Mouse (Mus musculus): ENCODE measurements around the gene Rfng. TPM values are rescaled to one million over a fixed set of nuclear protein-coding genes. Genes with fewer than 3 reads are reported as not detected.
"Not testable (repeated sequence)": the region's sequence is repeated elsewhere in the genome, so short reads cannot be mapped to it uniquely, and the experiment has no call there.

Rfng gene
- 98.9 and 103 TPM in 2 replicates for polyA plus RNA-seq (2012; rRNA removed)

- TF ChIP-seq POLR2A (IDR thresholded peaks at IDR 0.05; ENCODE audit: extremely low read depth, insufficient read depth, low read length) (peak; percentile 34; the same call in 1 of the 2 replicates), CTCF (IDR thresholded peaks at IDR 0.05; ENCODE audit: extremely low read depth, insufficient read depth, low read length) (no peak)
- Histone ChIP-seq H3K4me3 (ENCODE audit: insufficient read depth, low read length) (peak within 1 kb of the TSS; percentile 78), H3K4me1 (ENCODE audit: control insufficient read depth, insufficient read depth, low read length) (peaks cover 3% of the 10 kb centered on the region; the same call in 1 of the 2 replicates), H3K27ac (ENCODE audit: insufficient read depth, low read length) (peak within 1 kb of the TSS; percentile 91)
Observed at GRCm38 (mm10) chr11:120784064-120784791, at the start of gene Rfng, which contains the start of gene Gps1. Gene Rfng (minus strand): TSS chr11:120784207. Gene Gps1 (plus strand): TSS chr11:120784272.

DNA sequence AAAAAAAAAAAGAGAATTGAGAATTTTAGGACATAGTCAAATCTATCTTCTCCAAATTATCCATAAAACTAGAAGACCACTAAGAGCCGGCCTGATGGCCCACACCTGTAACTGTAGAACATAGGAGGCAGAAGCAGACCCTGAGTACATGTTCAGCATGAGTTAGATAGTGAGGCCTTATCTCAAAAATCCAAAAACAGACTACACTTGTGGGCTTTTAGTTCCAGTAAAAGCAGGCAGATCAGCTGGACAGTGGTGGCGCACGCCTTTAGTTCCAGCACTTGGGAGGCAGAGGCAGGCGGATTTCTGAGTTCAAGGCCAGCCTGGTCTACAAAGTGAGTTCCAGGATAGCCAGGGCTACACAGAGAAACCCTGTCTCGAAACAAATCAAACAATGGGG, 49.0 kb upstream of the Rfng start:
- not testable (repeated sequence) for H3K27ac ChIP-seq (ENCODE audit: insufficient read depth, low read length); H3K4me1 ChIP-seq (ENCODE audit: control insufficient read depth, insufficient read depth, low read length)

DNA sequence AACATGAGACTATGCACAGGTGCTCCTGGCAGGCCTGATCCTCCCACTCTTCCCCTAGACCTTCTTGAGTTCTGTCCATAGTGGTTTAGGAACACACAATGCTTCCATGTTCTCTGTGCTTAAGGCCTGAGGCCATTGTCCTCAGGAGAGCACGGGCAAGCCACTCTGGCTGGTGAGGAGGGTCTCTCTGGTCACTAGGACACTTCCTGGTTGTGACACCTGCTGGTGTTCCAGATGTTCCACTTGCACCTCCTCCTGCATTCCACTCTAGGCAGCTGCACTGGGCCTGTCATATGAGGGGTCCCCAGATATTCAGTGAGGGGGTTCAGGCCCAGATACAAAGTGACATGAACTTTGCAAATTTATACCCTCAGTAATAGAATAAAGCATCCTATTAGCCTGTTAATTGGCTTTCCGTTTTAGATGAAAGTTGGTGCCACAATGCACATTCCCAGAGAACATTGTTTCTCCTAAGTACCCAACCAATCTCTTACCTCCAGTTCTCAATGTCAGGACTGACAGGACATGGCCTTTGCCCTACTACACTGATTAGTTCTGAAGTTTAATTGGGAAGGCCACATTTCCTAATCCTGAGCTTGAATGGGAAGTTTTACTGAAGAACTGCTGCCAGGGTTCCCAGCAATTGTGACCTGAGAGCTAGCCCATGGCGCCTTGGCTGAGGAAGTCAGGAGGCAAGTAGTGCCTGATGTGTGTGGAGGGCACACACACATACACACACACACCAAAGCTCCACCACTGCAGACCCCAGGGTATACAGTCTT, 47.8 kb upstream of the Rfng start:
- Histone ChIP-seq H3K27ac (ENCODE audit: insufficient read depth, low read length) (no peak overlapping the region), H3K4me1 (ENCODE audit: control insufficient read depth, insufficient read depth, low read length) (no peaks in the 10 kb centered on the region), H3K4me3 (ENCODE audit: insufficient read depth, low read length) (no peak overlapping the region)
- TF ChIP-seq POLR2A (IDR thresholded peaks at IDR 0.05; ENCODE audit: extremely low read depth, insufficient read depth, low read length) (no peak), CTCF (IDR thresholded peaks at IDR 0.05; ENCODE audit: extremely low read depth, insufficient read depth, low read length) (no peak)

More for the DNA sequence above, 49.0 kb upstream of the Rfng start:
- H3K4me3 ChIP-seq (ENCODE audit: insufficient read depth, low read length) = not testable (repeated sequence)

DNA sequence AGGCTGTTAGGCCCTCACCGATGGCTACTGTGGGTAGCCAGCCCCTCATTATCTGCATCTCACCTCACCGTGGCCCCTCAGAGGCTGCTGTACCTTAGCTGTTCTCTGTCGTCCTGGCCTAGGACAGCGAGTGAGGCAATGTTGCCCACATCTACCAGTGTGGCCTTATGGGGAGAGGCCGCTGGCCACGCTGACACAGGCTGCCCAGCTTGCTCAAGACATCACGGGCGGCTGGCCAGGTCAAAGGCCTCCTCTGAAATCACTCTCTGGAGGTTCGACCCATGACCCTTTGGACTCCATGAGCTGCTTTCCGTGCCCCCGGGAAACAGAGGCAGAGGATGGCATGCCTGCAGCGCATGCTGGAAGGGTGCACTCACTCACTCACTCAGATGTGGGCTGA, 46.7 kb upstream of the Rfng start:
- Histone ChIP-seq H3K27ac (ENCODE audit: insufficient read depth, low read length) (no peak overlapping the region), H3K4me1 (ENCODE audit: control insufficient read depth, insufficient read depth, low read length) (no peaks in the 10 kb centered on the region), H3K4me3 (ENCODE audit: insufficient read depth, low read length) (no peak overlapping the region)
- TF ChIP-seq CTCF (IDR thresholded peaks at IDR 0.05; ENCODE audit: extremely low read depth, insufficient read depth, low read length) (no peak), POLR2A (IDR thresholded peaks at IDR 0.05; ENCODE audit: extremely low read depth, insufficient read depth, low read length) (no peak)

DNA sequence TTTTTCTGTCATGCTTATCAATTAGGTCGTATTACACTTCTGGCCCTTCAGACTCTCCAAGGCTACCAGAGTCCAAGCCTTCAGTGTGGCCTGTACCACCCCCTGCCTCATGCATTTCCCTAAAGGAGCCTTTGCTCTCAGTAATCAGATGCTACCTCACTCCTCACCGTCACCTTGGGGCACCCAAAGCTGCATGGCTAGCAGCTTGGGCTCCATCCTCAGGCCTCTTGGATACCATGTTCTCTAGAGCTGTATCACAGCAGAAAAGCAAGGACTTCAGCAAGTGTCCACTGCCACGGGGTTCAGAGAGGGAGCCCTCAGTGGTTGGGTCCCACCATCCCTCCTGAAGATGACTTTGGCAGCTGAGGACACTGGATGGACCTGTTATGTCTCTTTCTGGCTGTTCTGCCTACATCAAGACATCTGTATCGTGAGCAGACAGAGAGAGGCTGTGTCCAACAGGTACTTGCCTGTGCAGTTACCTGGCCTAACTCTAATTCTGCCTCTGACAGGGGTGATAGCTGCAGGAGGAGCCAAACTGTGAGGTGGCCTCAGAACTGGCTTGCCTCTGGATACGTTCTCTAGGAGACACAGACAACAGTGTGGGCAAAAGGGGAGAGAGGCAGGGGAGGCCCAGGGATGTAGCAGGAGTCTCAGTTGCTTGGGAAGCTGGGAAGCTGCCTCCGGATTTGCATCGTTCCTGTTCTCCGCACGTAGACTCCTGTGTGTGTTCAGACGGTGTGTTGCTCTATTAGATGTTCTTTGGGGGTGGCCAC, 45.9 kb upstream of the Rfng start:
- H3K4me1 ChIP-seq (ENCODE audit: control insufficient read depth, insufficient read depth, low read length) = no peaks in the 10 kb centered on the region
- no peak for TF ChIP-seq POLR2A (IDR thresholded peaks at IDR 0.05; ENCODE audit: extremely low read depth, insufficient read depth, low read length)
- no peak for TF ChIP-seq CTCF (IDR thresholded peaks at IDR 0.05; ENCODE audit: extremely low read depth, insufficient read depth, low read length)
- H3K27ac ChIP-seq (ENCODE audit: insufficient read depth, low read length) = no peak overlapping the region
- no peak overlapping the region for H3K4me3 ChIP-seq (ENCODE audit: insufficient read depth, low read length)

GRCm38 (mm10) chr11:120828416-120828815, 44.4 kb upstream of the Rfng start:
- H3K4me3 ChIP-seq (ENCODE audit: insufficient read depth, low read length) = no peak overlapping the region
- no peaks in the 10 kb centered on the region for H3K4me1 ChIP-seq (ENCODE audit: control insufficient read depth, insufficient read depth, low read length)
- TF ChIP-seq CTCF (IDR thresholded peaks at IDR 0.05; ENCODE audit: extremely low read depth, insufficient read depth, low read length) (no peak), POLR2A (IDR thresholded peaks at IDR 0.05; ENCODE audit: extremely low read depth, insufficient read depth, low read length) (no peak)
- H3K27ac ChIP-seq (ENCODE audit: insufficient read depth, low read length) = no peak overlapping the region

- H3K4me3 ChIP-seq (ENCODE audit: insufficient read depth, low read length) = no peak overlapping the region
- TF ChIP-seq CTCF (IDR thresholded peaks at IDR 0.05; ENCODE audit: extremely low read depth, insufficient read depth, low read length) = no peak
- TF ChIP-seq POLR2A (IDR thresholded peaks at IDR 0.05; ENCODE audit: extremely low read depth, insufficient read depth, low read length) = no peak
- H3K27ac ChIP-seq (ENCODE audit: insufficient read depth, low read length) = no peak overlapping the region
- no peaks in the 10 kb centered on the region for H3K4me1 ChIP-seq (ENCODE audit: control insufficient read depth, insufficient read depth, low read length)
Observed at GRCm38 (mm10) chr11:120826016-120826953, 42.3 kb upstream of the Rfng start.

DNA sequence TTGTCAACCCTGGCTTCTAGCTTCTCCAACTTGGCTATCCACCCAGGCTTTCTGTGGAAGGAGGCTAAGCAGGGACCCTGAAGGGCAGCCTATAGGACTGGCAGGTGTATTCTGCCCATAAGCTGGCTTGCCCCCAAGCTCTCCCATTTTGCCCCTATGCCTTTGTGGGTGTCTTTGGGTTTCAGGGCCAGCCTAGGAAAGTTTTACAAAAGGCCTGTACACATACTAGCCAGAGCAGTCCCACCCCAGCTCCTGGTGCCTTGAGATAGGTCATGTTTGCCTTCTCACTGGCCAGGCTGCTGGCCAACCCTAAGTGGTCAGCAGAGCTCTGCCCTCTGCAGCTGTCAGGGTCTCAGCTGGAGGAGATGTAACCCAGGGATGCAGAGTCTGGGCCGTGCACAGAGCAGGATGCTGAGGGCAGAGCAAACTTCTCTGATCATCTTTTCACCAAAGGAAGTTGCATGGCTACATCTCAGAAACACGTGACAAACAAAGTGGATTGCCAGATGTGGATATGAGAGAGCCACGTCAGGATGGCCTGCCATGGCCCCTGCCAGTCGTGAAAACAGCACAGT, 41.4 kb upstream of the Rfng start:
- H3K4me3 ChIP-seq (ENCODE audit: insufficient read depth, low read length) = peak overlapping the region; percentile 62; the same call in 1 of the 2 replicates
- no peaks in the 10 kb centered on the region for H3K4me1 ChIP-seq (ENCODE audit: control insufficient read depth, insufficient read depth, low read length)
- TF ChIP-seq POLR2A (IDR thresholded peaks at IDR 0.05; ENCODE audit: extremely low read depth, insufficient read depth, low read length) (no peak), CTCF (IDR thresholded peaks at IDR 0.05; ENCODE audit: extremely low read depth, insufficient read depth, low read length) (no peak)

More for the DNA sequence above, 41.4 kb upstream of the Rfng start:
- H3K27ac ChIP-seq (ENCODE audit: insufficient read depth, low read length) = no peak overlapping the region
